Mouse (Mus musculus) thymus, postnatal 25 days (tissue): ENCODE results near the gene Tnni2.

Experiments used
- DNase-seq: peaks from one replicate; pipeline ENCODE4 v3.0.0; 2022

Tnni2 gene

GRCm38 (mm10) chr7:142462190-142462589, 20.6 kb downstream of the Tnni2 start:
- peak; percentile 45 for DNase-seq

GRCm38 (mm10) chr7:142462594-142463078, 21.0 kb downstream of the Tnni2 start:
- peak; percentile 51 for DNase-seq

- no peak for DNase-seq
These were observed 28.6 kb downstream of the Tnni2 start for GRCm38 (mm10) chr7:142470171-142470691.

GRCm38 (mm10) chr7:142470808-142471413, 29.3 kb downstream of the Tnni2 start:
- DNase-seq, result no peak

DNA sequence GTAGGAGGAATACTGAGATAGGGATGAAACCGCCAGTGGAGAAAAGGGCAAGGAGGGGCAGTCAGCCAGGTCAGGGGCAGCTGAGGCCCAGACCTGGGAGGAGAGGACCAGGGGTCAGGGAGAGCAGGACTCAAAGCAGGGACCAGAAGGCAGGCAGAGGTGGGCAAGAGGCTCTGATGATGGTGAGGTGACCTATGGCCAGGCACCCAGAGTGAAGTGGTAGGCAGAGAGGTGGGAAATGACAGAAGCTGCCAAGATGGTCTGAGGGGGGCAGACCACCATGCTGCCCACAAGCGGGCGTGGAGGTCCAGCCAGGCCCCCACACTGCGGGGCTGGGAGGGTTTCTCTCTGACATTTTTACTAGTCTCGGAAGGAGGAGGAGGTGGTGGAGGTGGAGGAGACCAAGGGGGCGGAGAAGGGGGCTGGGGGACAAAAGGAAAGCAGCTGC, 29.8 kb downstream of the Tnni2 start:
- DNase-seq, result no peak

GRCm38 (mm10) chr7:142471884-142472570, 30.4 kb downstream of the Tnni2 start:
- no peak for DNase-seq

- DNase-seq, result no peak
These were observed 31.3 kb downstream of the Tnni2 start for GRCm38 (mm10) chr7:142472936-142473335.

DNA sequence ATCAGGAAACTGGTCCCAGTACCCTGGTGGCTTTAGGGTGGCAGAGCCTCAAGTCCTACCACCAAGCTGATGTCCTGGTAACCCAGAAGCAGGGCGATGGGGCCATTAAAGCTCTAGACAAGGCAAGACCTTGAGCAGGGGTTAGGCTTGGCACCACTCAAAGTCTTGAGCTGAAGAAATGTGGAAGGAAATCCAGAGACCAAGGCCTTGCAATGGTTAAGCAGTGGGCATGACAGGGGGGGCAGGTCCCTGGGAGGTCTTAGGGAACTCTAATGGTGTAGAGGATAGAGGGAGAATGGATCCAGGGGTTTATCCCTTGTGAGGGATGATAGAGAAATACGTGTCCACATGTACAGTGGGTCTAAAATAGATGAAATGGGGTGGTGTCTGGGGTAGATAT, 31.9 kb downstream of the Tnni2 start:
- DNase-seq, result no peak

GRCm38 (mm10) chr7:142474799-142475198, 33.2 kb downstream of the Tnni2 start:
- no peak for DNase-seq

DNA sequence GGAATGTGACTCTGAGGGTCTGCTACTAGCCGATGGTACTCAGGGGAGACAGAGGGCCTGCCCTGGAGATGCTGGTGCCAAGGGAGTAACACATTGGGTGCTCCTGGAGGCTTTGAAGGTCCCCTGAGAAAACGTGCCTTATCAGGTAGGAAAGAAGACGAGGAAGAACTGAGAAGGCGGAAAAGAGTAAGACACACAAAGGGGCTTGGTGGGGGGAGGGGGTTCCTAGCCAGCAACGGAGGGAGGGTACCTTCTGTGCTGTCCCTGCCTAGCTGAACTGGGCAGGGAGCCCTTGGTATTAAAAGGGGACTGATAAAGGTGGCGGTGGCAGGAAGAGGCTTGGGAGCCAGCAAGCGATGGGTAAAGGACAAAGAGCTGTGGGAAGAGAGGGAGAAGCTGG, 34.0 kb downstream of the Tnni2 start:
- DNase-seq, result no peak

DNA sequence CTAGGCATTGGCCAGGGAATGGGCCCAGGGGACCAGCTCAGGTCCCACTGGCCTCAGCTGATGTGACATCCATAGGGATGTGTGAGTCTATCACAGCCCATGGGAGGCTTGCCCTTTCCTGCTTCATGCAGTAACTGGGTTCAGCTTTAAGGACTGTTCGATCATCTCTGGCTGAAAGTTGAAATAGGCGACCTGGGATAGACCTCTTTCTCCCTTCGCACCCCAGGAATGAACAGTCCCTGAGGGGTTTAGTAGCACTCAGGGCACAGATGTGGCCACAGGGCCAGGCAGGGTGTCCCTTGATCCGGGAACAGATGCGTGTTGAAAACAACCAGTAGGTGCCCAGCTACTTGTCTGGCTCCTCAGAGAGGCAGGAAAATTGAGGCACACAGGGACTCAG, 34.7 kb downstream of the Tnni2 start:
- no peak for DNase-seq

- DNase-seq, result no peak
These were observed 35.3 kb downstream of the Tnni2 start for GRCm38 (mm10) chr7:142476795-142477452.

- no peak for DNase-seq
These were observed 36.4 kb downstream of the Tnni2 start for GRCm38 (mm10) chr7:142478001-142478400.

GRCm38 (mm10) chr7:142478574-142478973, 37.0 kb downstream of the Tnni2 start:
- DNase-seq, result no peak

DNA sequence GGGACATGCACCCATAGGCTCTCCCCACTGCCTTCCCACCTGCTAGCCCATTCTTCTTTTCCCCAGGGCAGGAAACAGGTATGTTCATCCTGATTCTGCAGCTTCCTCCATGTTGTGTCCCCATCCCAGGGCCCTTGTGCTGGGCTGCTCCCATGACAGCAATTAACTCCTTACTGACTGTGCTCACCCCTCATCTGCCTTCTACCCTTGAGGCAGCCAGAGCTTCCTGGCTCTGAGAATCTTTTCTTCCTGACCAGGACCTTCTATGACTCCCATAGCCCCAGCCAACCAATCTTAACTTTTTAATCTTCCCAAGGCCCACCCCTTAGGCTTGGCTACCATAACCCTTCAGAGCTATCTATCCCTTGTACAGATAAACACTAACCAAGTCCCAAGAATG, 37.7 kb downstream of the Tnni2 start:
- DNase-seq, result no peak

DNA sequence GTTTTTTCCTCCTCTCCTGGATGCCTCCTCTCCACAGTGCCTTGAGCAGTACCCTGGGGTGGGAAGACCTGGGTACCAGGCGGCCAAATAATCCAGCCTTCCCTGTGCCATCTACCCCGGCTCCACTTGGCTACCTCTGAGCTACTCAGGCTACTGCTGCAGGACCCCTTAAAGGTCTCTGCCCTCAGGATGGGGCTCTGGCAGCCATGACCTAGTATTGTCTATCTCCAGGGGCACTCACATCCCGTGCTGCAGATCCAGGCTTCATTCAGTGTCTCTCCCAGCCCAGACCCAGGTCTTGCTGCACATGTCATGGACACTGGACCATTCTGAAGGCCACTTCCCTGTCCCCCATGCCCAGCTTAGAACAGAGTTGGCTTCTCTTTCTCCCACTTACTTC, 38.3 kb downstream of the Tnni2 start:
- DNase-seq, result no peak

- no peak for DNase-seq
These were observed 39.1 kb downstream of the Tnni2 start for GRCm38 (mm10) chr7:142480661-142481060.

DNA sequence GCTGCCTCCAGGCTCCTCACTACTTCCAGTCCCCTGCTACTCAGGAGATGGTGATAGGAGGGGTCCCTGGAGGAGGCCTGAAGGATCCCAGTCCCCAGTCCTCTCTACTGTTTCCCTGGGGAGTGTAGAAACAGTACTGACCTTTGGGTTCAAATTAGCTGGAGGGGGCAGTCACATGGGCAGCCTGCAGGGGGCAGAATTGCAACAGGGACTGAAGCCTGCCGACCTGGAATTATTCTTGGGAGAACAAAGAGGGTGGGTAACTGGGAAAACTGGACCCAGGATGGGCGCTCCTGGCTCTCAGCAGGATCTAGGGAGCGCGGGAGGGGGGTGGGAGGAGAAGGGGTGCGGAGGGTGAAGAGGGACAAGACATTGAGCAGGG, 39.6 kb downstream of the Tnni2 start:
- DNase-seq, result peak; percentile 52

GRCm38 (mm10) chr7:142481568-142482255, 40.1 kb downstream of the Tnni2 start:
- DNase-seq, result peak; percentile 74

DNA sequence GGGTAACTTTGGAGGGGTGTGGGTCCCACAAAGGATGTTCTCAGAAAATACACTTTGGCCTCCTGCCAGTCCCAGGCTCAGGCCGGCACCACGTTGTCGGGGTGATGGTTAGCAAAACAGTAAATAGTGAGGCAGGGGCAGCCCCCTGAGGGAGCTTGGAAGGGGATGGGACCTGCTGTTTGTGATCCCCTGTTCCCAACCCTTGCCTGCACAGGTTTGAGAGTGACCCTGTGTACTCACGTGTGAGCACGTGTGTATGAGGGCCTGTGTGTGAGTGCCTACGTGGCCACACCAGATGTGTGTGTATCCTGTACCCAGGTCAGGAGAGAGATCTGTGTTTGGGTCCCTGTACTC, 40.6 kb downstream of the Tnni2 start:
- DNase-seq, result no peak

DNA sequence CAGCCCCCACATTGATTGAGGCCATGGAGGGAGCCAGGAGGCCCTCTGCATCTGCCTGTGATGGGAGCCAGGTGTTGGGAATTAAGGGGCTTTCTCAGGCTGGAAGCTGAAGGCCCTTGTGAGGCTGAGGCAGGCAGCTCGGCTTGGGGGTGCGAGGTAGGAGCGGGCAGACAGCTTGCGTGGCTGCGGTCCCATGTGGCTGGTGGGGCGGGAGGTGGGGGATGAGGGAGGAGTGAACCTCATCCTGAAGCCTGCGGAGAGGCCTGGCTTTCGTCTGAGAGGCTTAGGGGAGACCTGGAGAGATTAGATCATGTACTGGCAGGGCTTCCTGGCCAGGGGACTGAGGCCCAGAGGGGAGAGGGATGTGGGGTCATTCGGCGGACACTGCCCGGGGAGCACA, 41.5 kb downstream of the Tnni2 start:
- no peak for DNase-seq

GRCm38 (mm10) chr7:142484780-142485179, 43.2 kb downstream of the Tnni2 start:
- no peak for DNase-seq

GRCm38 (mm10) chr7:142486751-142487162, 45.1 kb downstream of the Tnni2 start:
- DNase-seq, result no peak
